Mouse (Mus musculus): Measurements from ENCODE around the gene 1500009L16Rik. TPM values are rescaled to one million over a fixed set of nuclear protein-coding genes. Genes with fewer than 3 reads are reported as not detected.

1500009L16Rik gene
- total and polyA plus RNA-seq, 3 experiments: 3.9 to 18.1 (median 17.4) TPM

DNA sequence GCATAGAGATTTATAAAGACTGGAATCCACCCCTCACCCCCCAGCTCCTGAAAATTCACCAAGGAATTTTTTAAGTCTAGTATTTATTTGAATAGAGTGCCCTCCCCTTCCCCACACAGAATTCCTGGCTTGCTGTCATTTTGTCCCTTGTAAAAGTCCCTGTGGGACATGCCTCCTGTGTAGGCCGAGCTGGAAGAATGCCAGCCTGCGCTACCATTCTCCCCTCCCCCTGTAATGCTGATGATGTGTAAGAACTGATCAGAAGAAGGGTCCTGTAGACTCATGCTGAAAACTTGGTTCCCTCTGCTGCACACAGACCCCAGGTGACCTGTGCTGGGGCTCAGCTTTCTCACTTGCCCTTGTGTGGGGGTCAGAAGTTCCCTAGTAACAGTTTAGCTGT is 37.9 kb downstream of the 1500009L16Rik start:
- no peak for DNase-seq

DNA sequence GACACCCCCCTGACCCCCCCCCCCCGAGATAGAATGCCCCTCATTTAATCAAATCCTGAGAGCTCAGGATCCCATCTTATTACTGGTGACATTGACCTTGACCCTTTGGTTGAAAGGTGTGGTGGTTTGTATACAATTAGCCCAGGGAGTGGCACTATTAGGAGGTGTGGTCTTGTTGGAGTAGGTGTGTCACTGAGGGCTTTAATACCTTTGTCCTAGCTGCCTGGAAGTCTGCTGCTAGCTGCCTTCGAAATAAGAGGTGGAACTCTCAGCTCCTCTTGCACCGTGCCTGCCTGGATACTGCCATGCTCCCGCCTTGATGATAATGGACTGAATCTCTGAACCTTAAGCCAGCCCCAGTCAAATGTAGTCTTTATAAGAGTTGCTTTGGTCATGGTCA is 41.2 kb downstream of the 1500009L16Rik start:
- no peak for DNase-seq

DNA sequence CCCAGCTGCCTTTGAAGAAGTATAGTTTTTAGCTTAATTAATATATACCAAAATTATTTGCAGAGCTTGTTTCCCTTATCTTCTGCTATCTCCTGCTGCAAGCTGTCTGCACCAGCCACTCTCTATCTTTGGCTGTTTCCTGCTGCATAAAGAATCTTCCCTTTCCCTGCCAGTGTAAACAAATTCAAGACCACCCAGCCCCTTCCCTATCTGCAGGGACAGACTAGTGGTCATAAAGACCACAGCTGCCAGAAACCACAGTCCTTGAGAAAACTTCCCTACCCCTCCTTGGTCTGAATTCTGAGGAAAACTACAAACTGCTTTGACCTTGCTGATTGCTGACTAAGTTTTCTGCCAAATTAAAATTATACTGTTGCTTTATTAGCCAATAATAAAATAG is 44.2 kb downstream of the 1500009L16Rik start:
- DNase-seq: no peak

DNA sequence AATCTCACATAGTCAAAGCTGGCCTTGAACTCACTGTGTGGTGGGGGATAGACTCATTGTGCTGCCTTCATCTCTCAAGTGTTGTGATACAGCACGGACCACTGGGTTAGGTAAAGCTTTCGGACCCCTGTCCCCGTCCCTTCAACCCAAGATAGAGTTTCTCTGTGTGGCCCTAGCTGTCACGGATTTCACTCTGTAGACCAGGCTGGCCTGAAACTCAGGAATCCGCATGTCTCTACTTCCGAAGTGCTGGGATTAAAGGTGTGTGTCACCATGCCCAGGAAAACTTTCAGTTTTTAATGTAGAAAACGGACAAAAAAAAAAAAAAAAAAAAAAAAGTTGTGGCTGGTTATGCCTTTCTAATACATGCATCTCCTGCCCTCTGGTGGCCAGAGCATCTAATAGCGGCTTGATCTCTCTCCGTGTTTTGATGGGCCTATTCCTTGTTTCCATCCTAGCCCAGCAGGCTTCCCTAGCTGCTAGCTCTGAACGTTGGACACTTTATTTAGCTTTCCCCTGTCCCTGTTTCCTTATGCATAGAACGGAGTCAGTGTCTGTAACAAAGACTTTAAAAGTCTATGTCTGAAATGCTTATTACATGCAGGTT is 53.7 kb downstream of the 1500009L16Rik start:
- peak; percentile 57 for DNase-seq

DNA sequence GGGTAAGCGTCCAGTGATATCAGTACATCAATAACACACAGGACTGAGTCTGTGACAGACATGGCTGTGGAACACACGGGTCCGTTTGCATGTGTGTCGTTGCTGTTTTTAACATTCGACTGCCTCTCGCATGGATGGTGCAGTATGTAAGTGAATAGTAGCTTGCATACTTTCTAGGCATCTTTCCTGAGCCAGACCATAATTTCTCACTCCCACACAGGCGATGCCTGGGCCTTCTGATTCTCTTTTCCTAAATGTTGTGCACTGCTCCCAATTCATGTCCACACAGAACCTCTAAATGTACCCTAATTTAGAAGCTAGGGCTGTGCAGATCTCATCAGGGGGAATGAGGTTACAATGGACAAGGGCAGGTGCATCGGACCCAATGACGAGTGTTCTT is 54.6 kb downstream of the 1500009L16Rik start:
- DNase-seq: no peak

DNA sequence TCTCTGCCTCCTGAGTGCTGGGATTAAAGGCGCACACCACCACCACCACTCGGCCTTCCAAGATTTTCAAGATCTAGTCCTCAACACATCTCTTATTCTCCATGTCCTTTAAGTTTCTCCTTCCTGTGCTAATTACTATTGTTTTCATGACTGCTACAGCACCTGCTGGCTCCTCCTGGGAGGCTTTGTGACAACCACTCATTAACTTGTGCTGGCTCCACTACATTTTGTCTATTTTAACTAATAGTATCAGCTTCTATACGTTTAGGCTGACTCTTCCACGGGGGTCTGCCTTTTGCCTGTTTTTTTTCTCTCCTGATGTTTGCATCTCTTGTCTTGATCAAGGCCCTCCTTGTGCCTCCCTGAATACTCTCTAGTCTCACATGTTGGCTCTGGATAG is 59.2 kb downstream of the 1500009L16Rik start:
- no peak for DNase-seq

DNA sequence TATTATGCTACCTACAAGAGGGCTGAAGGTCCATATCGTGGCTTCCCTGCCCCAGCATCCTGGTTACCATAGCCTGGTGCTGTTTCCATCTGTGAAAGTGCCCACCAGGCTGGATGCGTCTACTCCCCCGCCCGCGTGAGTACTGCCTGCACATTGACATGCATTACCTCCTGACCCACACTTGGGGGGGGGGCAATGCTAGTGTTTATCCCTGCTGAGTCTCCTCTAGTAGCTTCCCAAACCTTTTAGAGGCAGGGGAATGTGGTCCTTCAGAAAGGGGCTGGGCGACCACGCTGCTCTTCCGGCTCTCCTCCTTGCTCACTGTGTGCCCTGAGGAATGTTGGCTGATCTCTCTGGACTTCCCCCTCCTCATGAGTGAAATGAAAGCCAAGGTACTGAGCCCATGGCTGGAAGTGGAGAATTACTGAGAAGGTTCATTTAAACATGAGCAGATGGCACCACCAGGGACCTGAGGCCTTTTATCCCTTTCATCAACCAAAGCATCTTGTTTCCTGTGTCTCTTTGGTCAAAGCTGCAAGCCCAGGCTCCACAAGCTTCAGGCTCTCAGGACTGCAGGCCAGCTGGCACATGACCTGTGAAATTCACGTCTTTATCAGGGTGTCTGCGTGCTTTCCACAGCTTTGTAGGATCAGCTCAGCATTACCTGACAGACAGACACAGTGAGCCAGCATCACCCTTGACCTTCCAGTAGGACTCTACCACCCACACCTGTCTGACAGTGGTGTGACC is 59.9 kb downstream of the 1500009L16Rik start:
- DNase-seq: no peak

DNA sequence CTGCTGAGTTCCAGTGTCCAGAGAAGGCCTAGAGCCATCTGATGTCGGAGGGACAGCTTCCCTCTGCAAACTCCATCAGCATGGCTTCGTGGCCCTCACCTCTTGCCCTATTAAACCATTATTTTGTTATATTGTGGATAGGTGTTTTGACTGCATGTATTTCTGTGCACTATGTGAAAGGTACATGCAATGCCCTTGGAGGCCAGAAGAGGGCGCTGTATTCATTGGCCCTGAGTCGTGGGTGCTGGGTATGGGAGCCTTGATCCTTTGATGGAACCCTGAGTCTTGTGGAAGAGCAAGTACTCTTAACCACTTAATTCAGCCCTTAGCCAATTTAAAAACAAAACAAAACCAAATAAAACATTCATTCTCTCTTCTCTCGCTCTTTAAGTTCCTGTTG is 62.3 kb downstream of the 1500009L16Rik start:
- no peak for DNase-seq

DNA sequence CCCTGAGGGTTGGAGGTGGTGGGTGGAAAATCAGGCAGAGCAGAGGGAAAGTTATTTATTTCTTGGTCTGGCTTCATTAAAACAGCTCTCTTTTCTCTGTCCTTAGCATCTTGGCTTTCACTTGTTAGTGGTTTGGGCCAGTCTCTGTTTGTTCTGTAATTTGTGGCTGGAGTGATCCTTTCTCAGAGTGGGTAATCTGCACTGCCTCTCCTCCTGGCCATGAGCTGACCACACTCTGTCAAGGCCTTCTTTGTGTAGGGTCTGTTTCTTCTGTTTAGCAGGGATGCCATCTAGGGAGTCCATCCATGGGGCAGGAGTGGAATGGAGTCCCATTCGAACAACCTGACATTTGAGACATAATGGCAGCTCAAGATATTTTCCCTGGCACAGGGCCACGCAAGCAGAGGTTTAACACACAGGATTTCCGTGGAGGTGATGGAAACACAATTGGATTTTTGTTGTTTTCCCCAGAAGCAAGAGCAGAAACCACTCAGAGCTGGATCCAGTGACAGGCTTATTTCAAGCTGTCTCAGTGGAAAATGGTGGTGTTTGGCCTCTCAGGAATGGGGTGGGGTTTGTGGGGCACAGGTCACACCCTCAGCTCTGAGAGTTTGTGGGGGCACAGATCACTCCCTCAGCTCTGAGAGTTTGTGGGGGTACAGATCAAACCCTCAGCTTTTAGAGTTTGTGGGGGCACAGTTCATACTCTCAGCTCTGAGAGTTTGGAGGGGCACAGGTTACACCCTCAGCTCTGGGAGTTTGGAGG is 63.1 kb downstream of the 1500009L16Rik start:
- no peak for DNase-seq

DNA sequence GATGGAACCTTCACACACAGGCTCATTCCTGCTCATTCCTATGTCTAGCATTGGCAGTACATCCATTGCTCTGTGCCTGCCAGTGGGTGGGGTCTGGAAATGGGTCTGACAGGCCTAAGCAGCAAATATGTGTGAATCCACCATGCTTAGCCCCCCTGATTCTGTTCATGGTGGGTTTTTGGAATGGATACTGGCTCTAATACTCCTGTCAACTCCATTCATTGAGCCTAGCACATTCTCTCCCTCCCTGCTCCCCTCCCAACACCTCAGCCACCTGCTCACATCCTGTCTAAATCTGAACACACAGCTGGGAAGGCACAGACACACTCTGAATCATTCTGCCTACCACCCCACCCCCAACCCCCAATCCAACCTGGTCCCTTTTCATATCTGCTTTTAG is 72.4 kb downstream of the 1500009L16Rik start:
- DNase-seq: no peak

DNA sequence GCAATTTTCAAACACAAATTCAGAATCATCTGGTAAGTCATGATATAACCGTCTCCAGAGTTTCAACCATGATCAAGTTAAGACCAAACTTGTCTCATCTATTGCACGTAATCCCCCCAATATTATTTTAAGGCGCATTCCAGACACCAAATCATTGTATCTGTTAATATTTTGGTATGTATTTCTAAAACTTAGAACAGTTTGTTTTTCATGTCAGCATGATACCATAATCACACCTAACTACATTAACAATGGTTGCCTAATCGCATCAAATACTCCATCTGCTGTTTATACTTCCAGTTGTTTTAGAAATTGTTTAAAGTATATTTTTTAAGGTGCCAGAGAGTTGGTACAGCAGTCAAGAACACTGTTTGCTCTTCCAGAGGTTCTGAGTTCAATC is 72.8 kb downstream of the 1500009L16Rik start:
- no peak for DNase-seq

DNA sequence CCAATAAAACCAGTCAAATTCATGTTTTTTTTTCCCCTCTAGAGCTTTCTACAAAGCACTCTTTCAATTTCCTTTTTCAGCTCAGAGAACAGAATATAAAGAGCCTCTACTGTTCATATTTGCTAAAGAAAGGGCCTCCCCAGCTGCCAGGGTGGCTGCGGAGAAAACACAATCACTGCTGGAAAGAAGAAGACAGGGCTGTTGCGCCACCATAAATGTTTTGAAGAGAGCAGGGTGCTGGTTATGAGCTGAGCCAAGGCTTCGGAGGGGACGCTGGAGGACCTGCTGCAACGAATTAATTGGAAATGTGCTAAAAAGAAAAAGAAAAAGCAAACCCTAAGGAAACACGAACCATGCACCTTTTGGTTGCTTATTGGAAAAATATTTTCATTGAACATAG is 81.4 kb downstream of the 1500009L16Rik start:
- DNase-seq: no peak

DNA sequence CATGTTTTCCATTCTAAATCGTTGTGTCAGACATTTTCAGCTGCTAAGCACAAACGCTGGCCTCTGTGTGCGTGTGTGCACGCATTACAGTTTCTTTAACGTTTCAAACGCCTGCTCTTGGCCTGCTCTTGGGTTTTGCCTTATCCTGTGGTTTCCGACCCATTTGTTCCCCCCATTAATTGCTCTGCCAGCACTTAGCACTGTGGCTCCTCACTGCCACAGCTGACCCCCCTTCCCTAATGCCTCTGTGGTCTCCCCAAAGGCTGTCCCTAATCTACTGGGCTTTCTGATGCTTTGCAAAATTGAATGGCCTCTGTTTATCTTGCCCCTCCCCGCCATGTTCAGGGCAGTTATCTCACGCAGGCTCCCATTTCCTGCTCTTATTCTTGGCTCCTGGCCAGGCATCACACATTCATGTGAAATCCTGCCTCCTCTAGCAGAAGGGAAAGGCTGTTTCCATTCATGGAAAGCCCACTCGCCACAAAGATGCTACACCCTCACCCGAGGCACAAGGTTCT is 82.6 kb downstream of the 1500009L16Rik start:
- DNase-seq: no peak

DNA sequence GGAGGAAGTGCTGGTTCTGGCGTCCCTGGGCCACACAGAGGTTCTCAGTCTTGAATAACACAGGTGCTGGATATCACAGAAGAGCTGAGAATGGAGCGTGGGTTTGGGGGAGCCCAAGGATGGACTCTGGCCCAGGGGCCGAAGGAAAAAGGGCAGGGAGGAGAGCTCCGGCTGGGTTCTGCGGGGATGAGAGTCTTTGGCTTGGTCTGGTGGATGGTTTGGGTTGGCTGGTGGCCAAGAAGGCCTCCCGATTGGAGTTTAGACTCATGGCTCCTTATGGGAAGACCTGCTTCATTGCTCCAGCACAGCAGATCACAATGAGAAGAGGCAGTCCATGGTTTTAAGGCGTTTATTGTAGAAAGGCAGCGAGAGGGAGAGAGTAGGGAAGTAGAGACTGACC is 84.6 kb downstream of the 1500009L16Rik start:
- no peak for DNase-seq

Other genes starting within 250 kb of the 1500009L16Rik start
- gene Aldh1l2, start 188.7 kb upstream of the 1500009L16Rik start, total RNA-seq (2021): 1 to 10 TPM in 1 of 2 experiments, under 1 TPM in 1; 0.48 to 1.5 TPM
- gene Aldh1l2, start 188.7 kb upstream of the 1500009L16Rik start, polyA plus RNA-seq (2012; rRNA removed): 0.13 and 0.17 TPM in 2 replicates
- 10 to 100 TPM; 24.5 to 29.8 TPM for gene Washc4, start 179.1 kb upstream of the 1500009L16Rik start, total RNA-seq (2021)
- 0.56 and 0.59 TPM in 2 replicates for gene Washc4, start 179.1 kb upstream of the 1500009L16Rik start, polyA plus RNA-seq (2012; rRNA removed)
- 100 to 1,000 TPM in 1 of 2 experiments, 10 to 100 TPM in 1; 51.2 to 190 TPM for gene Appl2, start 74.1 kb upstream of the 1500009L16Rik start, total RNA-seq (2021)
- 244 and 584 TPM in 2 replicates for gene Appl2, start 74.1 kb upstream of the 1500009L16Rik start, polyA plus RNA-seq (2012; rRNA removed)

Measured in adrenal gland, adult 2 months (tissue).